Mouse (Mus musculus) CH12.LX (cell line): Measurements from ENCODE around the gene 1700019A02Rik. TPM values are rescaled to one million over a fixed set of nuclear protein-coding genes. Genes with fewer than 3 reads are reported as not detected.

ENCODE experiments used
- DNase-seq: peaks from one replicate; pipeline ENCODE4 v3.0.0-alpha.2; 2013; ENCODE audit errors: extremely low read depth
- H3K27ac ChIP-seq: 2 replicates; pipeline ENCODE4 v1.5.1; 2012; ENCODE audit warnings: low read depth, mild to moderate bottlenecking, control low read depth, moderate library complexity; ENCODE audit not compliant: insufficient read depth
- H3K27me3 ChIP-seq: replicated peaks from 2 replicates; pipeline ENCODE3; 2012; ENCODE audit warnings: inconsistent platforms
- H3K36me3 ChIP-seq, 2 experiments: replicated peaks in 1 of 2; 2 replicates each; pipeline versions ENCODE3 to v1.6.1; 2012; ENCODE audit warnings: inconsistent platforms in 1 of 2, low read length in 1 of 2, mild to moderate bottlenecking in 1 of 2, mixed read lengths in 1 of 2, moderate library complexity in 1 of 2; ENCODE audit not compliant: control insufficient read depth in 1 of 2, insufficient read depth in 1 of 2
- H3K4me1 ChIP-seq, 2 experiments: 2 replicates each; pipeline ENCODE4 v1.6.1; 2012; ENCODE audit warnings: inconsistent platforms in 1 of 2, moderate library complexity in 1 of 2; ENCODE audit not compliant: insufficient read depth in 2 of 2, control insufficient read depth in 1 of 2
- H3K4me2 ChIP-seq: 2 replicates; pipeline ENCODE4 v1.6.1; 2012; ENCODE audit warnings: low read depth, mild to moderate bottlenecking, control low read depth; ENCODE audit not compliant: poor library complexity, insufficient read depth, severe bottlenecking
- H3K4me3 ChIP-seq, 3 experiments: fragments of 150-350 bp in 1 of 3; sonication (generic) in 1 of 3; replicated peaks in 1 of 3; 2 replicates each; pipeline versions ENCODE3 to v1.5.1; 2011 to 2012; ENCODE audit warnings: low read depth in 2 of 3, low read length in 2 of 3, mild to moderate bottlenecking in 2 of 3, moderate library complexity in 2 of 3, control low read depth in 1 of 3, improper control_type of control experiment in 1 of 3, inconsistent platforms in 1 of 3, mixed read lengths in 1 of 3; ENCODE audit not compliant: poor library complexity in 1 of 3
- H3K79me2 ChIP-seq: replicated peaks from 2 replicates; pipeline ENCODE4 v1.6.1; 2012; ENCODE audit warnings: mild to moderate bottlenecking, moderate library complexity; ENCODE audit not compliant: control insufficient read depth, poor library complexity, insufficient read depth, severe bottlenecking; ENCODE audit errors: extremely low read depth
- H3K9ac ChIP-seq: 2 replicates; pipeline ENCODE4 v1.6.1; 2012; ENCODE audit warnings: low read depth, mild to moderate bottlenecking, control low read depth, moderate library complexity; ENCODE audit not compliant: insufficient read depth
- H3K9me3 ChIP-seq: replicated peaks from 2 replicates; pipeline ENCODE3; 2012; ENCODE audit warnings: low read length, inconsistent platforms, mixed read lengths
- BHLHE40 ChIP-seq: IDR thresholded peaks from 2 replicates; pipeline ENCODE4 v1.6.1; 2011; ENCODE audit warnings: mild to moderate bottlenecking, low read depth, low read length, improper control_type of control experiment
- CTCF ChIP-seq, 2 experiments: IDR thresholded peaks in 1 of 2; conservative IDR thresholded peaks in 1 of 2; 2 replicates each; pipeline ENCODE4 v1.5.1; 2011 to 2012; ENCODE audit warnings: low read depth in 2 of 2, low read length in 2 of 2, improper control_type of control experiment in 1 of 2, inconsistent platforms in 1 of 2, mild to moderate bottlenecking in 1 of 2, moderate library complexity in 1 of 2
- EP300 ChIP-seq: IDR thresholded peaks from 2 replicates; pipeline ENCODE4 v1.6.1; 2011; ENCODE audit warnings: low read length, improper control_type of control experiment
- ETS1 ChIP-seq: conservative IDR thresholded peaks from 2 replicates; pipeline ENCODE4 v1.6.1; 2012; ENCODE audit warnings: low read depth, mild to moderate bottlenecking, inconsistent platforms, low read length, improper control_type of control experiment, moderate library complexity
- GABPA ChIP-seq: IDR thresholded peaks from 2 replicates; pipeline ENCODE4 v1.6.1; 2012; ENCODE audit warnings: low read depth, low read length, improper control_type of control experiment, inconsistent platforms; ENCODE audit not compliant: insufficient replicate concordance
- HCFC1 ChIP-seq: IDR thresholded peaks from 2 replicates; pipeline ENCODE4 v1.6.1; 2012; ENCODE audit warnings: low read depth, mild to moderate bottlenecking, inconsistent platforms, low read length, improper control_type of control experiment
- JUN ChIP-seq: IDR thresholded peaks from 2 replicates; pipeline ENCODE4 v1.6.1; 2011; ENCODE audit warnings: low read depth, mild to moderate bottlenecking, low read length, improper control_type of control experiment, moderate library complexity; ENCODE audit not compliant: insufficient read depth
- MAFK ChIP-seq: IDR thresholded peaks from 2 replicates; pipeline ENCODE4 v1.6.1; 2011; ENCODE audit warnings: low read length, improper control_type of control experiment; ENCODE audit not compliant: insufficient replicate concordance
- POLR2A ChIP-seq: IDR thresholded peaks from 2 replicates; pipeline ENCODE4 v1.6.1; 2011; ENCODE audit warnings: low read depth, mild to moderate bottlenecking, improper control_type of control experiment, low read length
- POLR2AphosphoS2 ChIP-seq: IDR thresholded peaks from 2 replicates; pipeline ENCODE4 v1.6.1; 2011; ENCODE audit warnings: low read depth, low read length, improper control_type of control experiment
- TBP ChIP-seq: conservative IDR thresholded peaks from 2 replicates; pipeline ENCODE4 v1.6.1; 2011; ENCODE audit warnings: low read depth, low read length, improper control_type of control experiment
- UBTF ChIP-seq: IDR thresholded peaks from 2 replicates; pipeline ENCODE4 v1.6.1; 2012; ENCODE audit warnings: low read depth, mild to moderate bottlenecking, inconsistent platforms, low read length, improper control_type of control experiment, moderate library complexity
- USF2 ChIP-seq: conservative IDR thresholded peaks from 2 replicates; pipeline ENCODE4 v1.6.1; 2011; ENCODE audit warnings: low read depth, low read length, improper control_type of control experiment
- ZC3H11A ChIP-seq: IDR thresholded peaks from 2 replicates; pipeline ENCODE4 v1.6.1; 2012; ENCODE audit warnings: low read depth, mild to moderate bottlenecking, inconsistent platforms, low read length, improper control_type of control experiment
- ZKSCAN1 ChIP-seq: IDR thresholded peaks from 2 replicates; pipeline ENCODE4 v1.6.1; 2012; ENCODE audit warnings: low read depth, inconsistent platforms, low read length, improper control_type of control experiment, borderline replicate concordance
- ZMIZ1 ChIP-seq: IDR thresholded peaks from 2 replicates; pipeline ENCODE4 v1.6.1; 2012; ENCODE audit warnings: low read depth, mild to moderate bottlenecking, inconsistent platforms, low read length, improper control_type of control experiment
- dilution Hi-C: fragments of 300-500 bp; cut with MboI; formaldehyde crosslinking; loops from 2 replicates; pipeline ENCODE4 v1.14.3; 2020; ENCODE audit warnings: low sequenced_read_pairs; ENCODE audit not compliant: extremely low pct_unique_long_range_greater_than_20kb, extremely low pct_ligation_motif_present
- in situ Hi-C: fragments of 300-500 bp; cut with MboI; formaldehyde crosslinking; loops from 3 replicates; pipeline ENCODE4 v1.14.3; 2019; ENCODE audit warnings: low sequenced_read_pairs, low pct_ligation_motif_present, low pct_unique_long_range_greater_than_20kb, mixed read lengths
- polyA plus RNA-seq: library from polyadenylated mRNA; unstranded; fragments of >175 nt; gene quantifications from 2 replicates; pipeline ENCODE4 v1.2.1, GENCODE M21; 2012; ENCODE audit warnings: low read depth; ENCODE audit not compliant: insufficient read length
- total RNA-seq, 2 experiments: library from RNA; depleted of rRNA; stranded (reverse); fragments of 300-350 nt in 1 of 2; fragments of >200 nt in 1 of 2; gene quantifications; 2 replicates each; pipeline ENCODE4 v1.2.3; 2012 to 2014

Gene 1700019A02Rik
- total and polyA plus RNA-seq, 3 experiments: not detected

DNA sequence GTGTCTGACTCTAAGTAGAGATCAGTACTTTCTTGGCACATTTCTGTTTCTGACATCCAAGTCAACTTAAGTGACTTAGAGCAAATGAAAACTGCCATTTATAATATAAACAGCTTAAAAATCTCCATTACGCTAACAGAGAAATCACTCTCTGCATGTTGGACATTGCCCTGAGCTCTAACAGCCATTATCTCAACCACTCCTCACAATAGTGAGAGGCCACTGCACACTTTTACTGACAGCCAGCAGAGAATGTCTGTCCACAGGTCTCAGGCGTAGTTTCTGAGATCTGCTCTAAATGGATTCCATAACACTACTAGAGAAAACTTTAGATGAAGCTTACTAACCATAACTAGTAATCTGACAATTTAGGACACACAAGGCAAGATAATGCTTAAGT is 16.5 kb upstream of the 1700019A02Rik start:
- H3K79me2 ChIP-seq: no peaks in the 10 kb centered on the region
- H3K36me3 ChIP-seq: peaks cover 3 to 44% of the 10 kb centered on the region in 2 experiments
- no peaks in the 10 kb centered on the region for H3K9me3 ChIP-seq
- H3K9ac ChIP-seq: no peak overlapping the region
- no peaks in the 10 kb centered on the region for H3K4me1 ChIP-seq
- DNase-seq: no peak
- no peak overlapping the region for H3K4me3 ChIP-seq
- H3K27me3 ChIP-seq: no peaks in the 10 kb centered on the region
- H3K4me2 ChIP-seq: no peak overlapping the region
- dilution Hi-C loops: no loop called here
- in situ Hi-C loops: no loop called here
- TF ChIP-seq ZMIZ1: no peak
- no peak for TF ChIP-seq UBTF
- TF ChIP-seq BHLHE40: no peak
- no peak for TF ChIP-seq MAFK
- no peak for TF ChIP-seq CTCF (conservative IDR thresholded peaks at IDR 0.05 in 1 of 2, IDR thresholded peaks at IDR 0.05 in 1 of 2; ENCODE audit: low read depth in 2 of 2, low read length in 2 of 2)
- TF ChIP-seq TBP: no peak
- TF ChIP-seq HCFC1: no peak
- no peak for TF ChIP-seq ZKSCAN1
- TF ChIP-seq USF2: no peak
- no peak for TF ChIP-seq JUN
- H3K27ac ChIP-seq: no peak overlapping the region

DNA sequence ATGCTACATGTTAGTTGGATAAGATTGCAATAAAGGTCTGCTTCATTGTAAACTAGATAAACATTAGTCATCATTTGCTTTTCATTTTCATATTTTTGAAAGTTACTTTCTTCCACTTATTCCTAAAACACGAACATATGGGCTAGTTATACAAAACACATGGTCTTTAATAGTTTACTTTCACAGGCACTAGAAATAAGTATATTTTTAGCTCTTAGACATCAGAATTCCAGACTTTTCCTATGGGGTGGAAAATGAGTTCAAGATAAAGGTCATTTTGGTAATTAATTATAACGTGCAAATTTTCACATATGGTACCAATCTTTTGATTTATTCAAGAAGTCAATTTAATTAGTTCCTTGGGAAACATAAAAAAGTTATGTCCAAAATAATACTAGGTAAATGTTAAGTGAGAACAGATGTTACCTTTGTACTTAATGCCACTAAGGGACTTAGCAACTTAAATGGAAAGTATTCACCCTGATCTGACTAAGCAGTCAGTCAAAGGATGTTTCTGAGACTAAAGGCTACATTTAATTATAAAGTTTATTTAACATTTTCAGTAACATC is 14.3 kb upstream of the 1700019A02Rik start:
- dilution Hi-C loops (no loop called here), in situ Hi-C loops (no loop called here)
- no peak for TF ChIP-seq EP300
- no peak for TF ChIP-seq ZC3H11A
- TF ChIP-seq ETS1: no peak
- no peak for TF ChIP-seq GABPA
- TF ChIP-seq UBTF: no peak
- no peak for TF ChIP-seq POLR2A
- TF ChIP-seq POLR2AphosphoS2: no peak
- no peaks in the 10 kb centered on the region for H3K9me3 ChIP-seq
- peaks cover 4 to 6% of the 10 kb centered on the region in 2 experiments; a peak in 3 of 4 replicates for H3K4me1 ChIP-seq
- no peak for DNase-seq
- no peak overlapping the region for H3K27ac ChIP-seq
- H3K9ac ChIP-seq: no peak overlapping the region
- peaks cover 3 to 51% of the 10 kb centered on the region in 2 experiments for H3K36me3 ChIP-seq
- H3K79me2 ChIP-seq: no peaks in the 10 kb centered on the region
- no peak overlapping the region for H3K4me2 ChIP-seq
- no peaks in the 10 kb centered on the region for H3K27me3 ChIP-seq
- no peak overlapping the region for H3K4me3 ChIP-seq
